Mouse (Mus musculus) spleen, adult 12 weeks (tissue): ENCODE data around the gene Hmga1.
A peak's percentile ranks its signal among the peaks of the same experiment; 100 is the strongest.

Source experiments
- DNase-seq: peaks from one replicate; pipeline ENCODE4 v3.0.0; 2022; ENCODE audit warnings: low spot score

Hmga1 gene

GRCm38 (mm10) chr17:27556315-27557011, at the start of gene Hmga1:
Gene Hmga1 (plus strand): TSS chr17:27556497.
- DNase-seq: peak; percentile 81

GRCm38 (mm10) chr17:27506871-27507590, 49.3 kb upstream of the Hmga1 start:
- DNase-seq: no peak

GRCm38 (mm10) chr17:27507591-27507945, 48.7 kb upstream of the Hmga1 start:
- DNase-seq: no peak

GRCm38 (mm10) chr17:27508002-27508401, 48.3 kb upstream of the Hmga1 start:
- no peak for DNase-seq

GRCm38 (mm10) chr17:27508513-27508912, 47.8 kb upstream of the Hmga1 start:
- DNase-seq: no peak

- DNase-seq: no peak
Measured at GRCm38 (mm10) chr17:27509056-27509455, 47.2 kb upstream of the Hmga1 start.

- DNase-seq: no peak
Measured at GRCm38 (mm10) chr17:27510258-27511124, 45.8 kb upstream of the Hmga1 start.

- DNase-seq: no peak
Measured at GRCm38 (mm10) chr17:27511125-27511735, 45.1 kb upstream of the Hmga1 start.

GRCm38 (mm10) chr17:27511865-27512618, 44.3 kb upstream of the Hmga1 start:
- DNase-seq: no peak

- no peak for DNase-seq
Measured at GRCm38 (mm10) chr17:27512619-27513161, 43.6 kb upstream of the Hmga1 start.

- no peak for DNase-seq
Measured at GRCm38 (mm10) chr17:27513279-27513915, 42.9 kb upstream of the Hmga1 start.

GRCm38 (mm10) chr17:27513916-27514762, 42.2 kb upstream of the Hmga1 start:
- no peak for DNase-seq

- no peak for DNase-seq
Measured at GRCm38 (mm10) chr17:27518296-27518695, 38.0 kb upstream of the Hmga1 start.

GRCm38 (mm10) chr17:27518700-27519595, 37.3 kb upstream of the Hmga1 start:
- no peak for DNase-seq

- peak; percentile 51 for DNase-seq
Measured at GRCm38 (mm10) chr17:27520557-27520956, 35.7 kb upstream of the Hmga1 start.

GRCm38 (mm10) chr17:27521303-27521702, 35.0 kb upstream of the Hmga1 start, which contains the start of gene Grm4:
Gene Grm4 (minus strand): TSS chr17:27521403.
- DNase-seq: no peak

- no peak for DNase-seq
Measured at GRCm38 (mm10) chr17:27523121-27523520, 33.2 kb upstream of the Hmga1 start.

- DNase-seq: no peak
Measured at GRCm38 (mm10) chr17:27527188-27527587, 29.1 kb upstream of the Hmga1 start.

- DNase-seq: no peak
Measured at GRCm38 (mm10) chr17:27528030-27528429, 28.3 kb upstream of the Hmga1 start.
